Mouse (Mus musculus): ENCODE measurements around the gene Rdh11. TPM values are rescaled to one million over a fixed set of nuclear protein-coding genes. Genes with fewer than 3 reads are reported as not detected.
A peak's percentile ranks its signal among the peaks of the same experiment; 100 is the strongest.

Gene Rdh11
- polyA plus RNA-seq, 1 experiment: 10.0 TPM

DNA sequence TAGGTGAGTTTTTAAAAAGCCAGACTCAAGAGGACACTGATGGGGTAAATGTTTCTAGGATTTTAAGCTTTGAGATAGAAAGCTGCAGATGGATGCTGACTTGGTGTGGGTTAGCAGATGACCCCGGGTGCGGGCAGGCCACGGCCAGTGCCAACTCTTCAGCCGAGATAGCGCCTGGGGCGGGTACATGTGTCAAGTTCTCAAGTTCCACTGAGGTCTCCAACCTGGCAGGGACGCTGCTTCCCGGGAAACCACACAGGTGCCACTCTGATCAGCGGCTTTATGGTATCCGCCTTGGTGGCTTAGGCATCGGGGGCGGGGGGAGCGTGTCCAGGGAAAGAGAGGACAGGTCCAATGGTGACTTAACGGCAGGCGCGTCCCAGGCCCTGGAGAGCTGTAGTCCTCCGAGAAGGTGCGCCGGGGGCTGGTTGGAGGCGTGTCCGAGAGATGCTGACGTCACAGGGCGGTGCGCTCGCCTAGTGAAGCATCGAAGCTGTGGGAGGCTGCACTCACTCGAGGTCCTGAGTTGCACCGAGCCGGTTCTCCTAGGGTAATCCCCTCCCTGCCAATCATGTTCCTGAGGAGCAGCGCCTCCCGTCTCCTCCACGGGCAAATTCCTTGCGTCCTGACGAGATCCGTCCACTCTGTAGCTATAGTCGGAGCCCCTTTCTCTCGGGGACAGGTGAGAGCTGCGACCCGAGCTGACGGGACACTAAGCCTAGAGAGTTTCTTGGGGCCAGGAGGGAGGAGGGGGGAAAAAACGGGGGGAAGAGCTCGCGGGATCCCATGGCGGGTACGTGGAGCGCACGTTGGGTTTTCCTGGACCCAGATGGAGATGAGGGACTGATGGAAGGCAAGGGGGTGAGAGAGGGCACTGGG is 61.6 kb downstream of the Rdh11 start, which contains the start of gene Arg2:
TSS of gene Arg2 (plus strand) at position 479 of the 879 bp plus-strand sequence.
- H3K4me3 ChIP-seq (replicated peaks; ENCODE audit: extremely low read depth, low read depth, low read length): peak within 1 kb of the TSS; percentile 29
- 2% methylated on average over 47 of the region's 47 CpGs for WGBS
- peak; percentile 80 for DNase-seq
- peak; percentile 74; the same call in 1 of the 2 replicates for TF ChIP-seq POLR2A (IDR thresholded peaks at IDR 0.05; ENCODE audit: borderline replicate concordance, extremely low read depth, low read depth, low read length)
- TF ChIP-seq CTCF (IDR thresholded peaks at IDR 0.05; ENCODE audit: insufficient read depth, low read length): no peak
- no peaks in the 10 kb centered on the region for H3K4me1 ChIP-seq (ENCODE audit: control insufficient read depth, insufficient read depth, low read length)

Other genes with a start within 250 kb of the Rdh11 start
- 15.4 and 18.6 TPM in 2 replicates for gene Tmem229b, start 184.7 kb downstream of the Rdh11 start, polyA plus RNA-seq (2012; rRNA removed)
- gene Plekhh1, start 163.1 kb downstream of the Rdh11 start, polyA plus RNA-seq (2012; rRNA removed): 8.9 and 9.3 TPM in 2 replicates
- 12.9 and 15.0 TPM in 2 replicates for gene Pigh, start 102.6 kb downstream of the Rdh11 start, polyA plus RNA-seq (2012; rRNA removed)
- 4.0 and 4.7 TPM in 2 replicates for gene Arg2, start 61.5 kb downstream of the Rdh11 start, polyA plus RNA-seq (2012; rRNA removed)
- 43.6 and 49.2 TPM in 2 replicates for gene Vti1b, start 19.6 kb downstream of the Rdh11 start, polyA plus RNA-seq (2012; rRNA removed)
- 0.69 and 8.9 TPM in 2 replicates for gene Rdh12, start 16.6 kb upstream of the Rdh11 start, polyA plus RNA-seq (2012; rRNA removed)
- gene Zfyve26, start 104.0 kb upstream of the Rdh11 start, polyA plus RNA-seq (2012; rRNA removed): 20.1 and 21.7 TPM in 2 replicates
- gene Rad51b, start 105.0 kb upstream of the Rdh11 start, polyA plus RNA-seq (2012; rRNA removed): 0.25 and 1.1 TPM in 2 replicates